In genomic region chr4:125580336-125580735, GRCm38 (mm10) we compare ENCODE assay signal across 34 mouse cellular contexts.
"Had no signal": no experiment of that assay in that cellular context is flagged by ENCODE, and none has a peak within 500 bp of the region (broad histone marks: within the 10 kb centered on the region; RNA-seq: fewer than 3 reads in every experiment).

No protein-coding gene starts in this region.

- ATAC-seq: hindbrain, embryonic 16.5 days; hindbrain, postnatal 0 days; inflammation-experienced regulatory T-cells, adult 6 months; intestine, embryonic 15.5 days; intestine, embryonic 16.5 days; intestine, postnatal 0 days had no signal

- H3K9ac ChIP-seq: heart, embryonic 12.5 days; heart, embryonic 13.5 days; heart, embryonic 15.5 days; hindbrain, embryonic 12.5 days; hindbrain, embryonic 13.5 days; hindbrain, embryonic 14.5 days; hindbrain, embryonic 15.5 days; intestine, embryonic 15.5 days; kidney, embryonic 15.5 days had no signal

- H3K4me1 ChIP-seq: heart, embryonic 12.5 days; heart, embryonic 13.5 days; heart, embryonic 15.5 days; hindbrain, embryonic 12.5 days; intestine, embryonic 15.5 days; kidney, embryonic 15.5 days had no signal

- H3K9me3 ChIP-seq: heart, embryonic 12.5 days; heart, embryonic 13.5 days; heart, embryonic 15.5 days; hindbrain, embryonic 10.5 days; hindbrain, embryonic 12.5 days; hindbrain, embryonic 13.5 days; hindbrain, embryonic 15.5 days; intestine, embryonic 15.5 days; kidney, embryonic 15.5 days had no signal

- H3K27me3 ChIP-seq: hindbrain, embryonic 13.5 days; hindbrain, embryonic 15.5 days; intestine, embryonic 15.5 days had no signal

- H3K27ac ChIP-seq: heart, embryonic 13.5 days; heart, embryonic 15.5 days; hindbrain, embryonic 10.5 days; hindbrain, embryonic 12.5 days; hindbrain, embryonic 13.5 days; hindbrain, embryonic 14.5 days; hindbrain, embryonic 15.5 days; hindbrain, postnatal 0 days; intestine, embryonic 15.5 days; kidney, embryonic 15.5 days; kidney, postnatal 0 days; layer of hippocampus, adult 2 months; left cerebral cortex, adult 2 months had no signal

- H3K4me3 ChIP-seq: heart, embryonic 12.5 days; heart, embryonic 13.5 days; heart, embryonic 15.5 days; hindbrain, embryonic 10.5 days; hindbrain, embryonic 12.5 days; hindbrain, embryonic 13.5 days; hindbrain, embryonic 15.5 days; intestine, embryonic 15.5 days; kidney, embryonic 15.5 days; layer of hippocampus, adult 2 months; left cerebral cortex, adult 2 months had no signal

- H3K4me2 ChIP-seq: heart, embryonic 12.5 days; heart, embryonic 13.5 days; heart, embryonic 15.5 days; hindbrain, embryonic 12.5 days; hindbrain, embryonic 13.5 days; hindbrain, embryonic 14.5 days; hindbrain, embryonic 15.5 days; intestine, embryonic 15.5 days; kidney, embryonic 15.5 days had no signal

- H3K36me3 ChIP-seq: heart, embryonic 12.5 days; heart, embryonic 13.5 days; heart, embryonic 15.5 days; hindbrain, embryonic 10.5 days; hindbrain, embryonic 12.5 days; hindbrain, embryonic 13.5 days; hindbrain, embryonic 15.5 days; intestine, embryonic 15.5 days; kidney, embryonic 15.5 days had no signal

- DNase-seq: heart, postnatal 10 days; heart, postnatal 14 days; heart, postnatal 36 days; heart, postnatal 4 days; kidney, adult 11 months; kidney, adult 18-20 months; kidney, adult 2 months; kidney, adult 8-10 months; kidney, adult 9 months; kidney, postnatal 10 days; kidney, postnatal 14 days; kidney, postnatal 25 days; kidney, postnatal 36 days; kidney, postnatal 4 days; layer of hippocampus, adult 9-11 months; layer of hippocampus, postnatal 36 days had no signal
